Mouse (Mus musculus): ENCODE measurements around the gene Med19. TPM values are rescaled to one million over a fixed set of nuclear protein-coding genes. Genes with fewer than 3 reads are reported as not detected.
A peak's percentile ranks its signal among the peaks of the same experiment; 100 is the strongest.
"Not testable (repeated sequence)": the region's sequence is repeated elsewhere in the genome, so short reads cannot be mapped to it uniquely, and the experiment has no call there.

The Med19 gene
- polyA plus RNA-seq, 1 experiment from 2014 or later, result 50.1 TPM

- peaks cover 14% of the 10 kb centered on the region for H3K36me3 ChIP-seq (replicated peaks)
- no peaks in the 10 kb centered on the region for H3K9me3 ChIP-seq
- under 1% methylated on average over 107 of the region's 107 CpGs for WGBS
- peak within 1 kb of the TSS; percentile 96 for H3K27ac ChIP-seq
- H3K4me1 ChIP-seq, result peaks cover 33% of the 10 kb centered on the region
- DNase-seq (ENCODE audit: extremely low spot score, low spot score), result peak; percentile 99
- peak within 1 kb of the TSS; percentile 74 for H3K4me3 ChIP-seq
- H3K27me3 ChIP-seq (ENCODE audit: poor library complexity, severe bottlenecking), result no peaks in the 10 kb centered on the region
Observed at GRCm38 (mm10) chr2:84714811-84715561, 36.8 kb downstream of the Med19 start, which contains the start of gene Zdhhc5. Zdhhc5 (minus strand) TSS chr2:84715180.

DNA sequence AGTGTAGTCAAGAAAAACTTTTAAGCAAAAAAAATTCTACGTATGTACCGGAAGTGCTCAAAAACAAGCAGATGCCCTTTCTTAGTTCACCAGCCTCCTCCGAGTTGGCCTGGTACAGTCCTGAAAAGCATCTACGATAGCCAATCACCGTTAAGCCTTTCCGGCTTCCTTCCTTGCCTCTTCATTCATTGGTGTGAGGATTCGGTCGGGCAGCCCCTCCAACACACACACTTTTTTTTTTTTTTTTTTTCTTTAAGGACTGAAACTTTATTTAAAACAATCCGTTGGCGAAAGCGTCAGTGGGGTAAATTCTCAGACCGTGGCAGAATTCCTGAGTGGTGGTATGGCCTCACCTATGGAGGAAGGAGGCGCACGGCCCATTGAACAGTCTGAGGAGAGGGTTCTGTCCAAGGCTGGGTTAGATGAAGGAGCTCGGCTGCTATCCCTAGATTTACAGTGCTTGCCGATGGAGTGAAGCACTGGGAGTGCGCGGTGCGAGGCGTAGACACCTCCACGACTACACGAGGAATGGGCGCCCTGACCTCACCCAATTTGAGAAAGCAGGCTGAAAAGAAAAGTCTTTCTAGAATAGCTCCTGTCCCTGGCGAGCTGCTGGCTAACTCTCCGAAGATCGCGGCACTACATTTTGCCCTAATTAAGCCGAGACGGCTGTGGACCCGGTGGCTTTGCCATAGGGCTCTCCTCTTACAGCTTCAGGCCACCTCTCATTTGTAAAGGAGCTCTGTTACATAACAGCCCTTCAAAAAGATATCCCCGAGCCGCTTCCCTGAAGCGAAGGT, 37.6 kb downstream of the Med19 start:
- H3K27ac ChIP-seq, result peak overlapping the region; percentile 96
- peaks cover 33% of the 10 kb centered on the region for H3K4me1 ChIP-seq
- no peaks in the 10 kb centered on the region for H3K27me3 ChIP-seq (ENCODE audit: poor library complexity, severe bottlenecking)
- H3K9me3 ChIP-seq, result no peaks in the 10 kb centered on the region
- no peak for DNase-seq (ENCODE audit: extremely low spot score, low spot score)
- H3K36me3 ChIP-seq (replicated peaks), result peaks cover 6% of the 10 kb centered on the region
- peak overlapping the region; percentile 74 for H3K4me3 ChIP-seq
- under 1% methylated on average over 33 of the region's 33 CpGs for WGBS

DNA sequence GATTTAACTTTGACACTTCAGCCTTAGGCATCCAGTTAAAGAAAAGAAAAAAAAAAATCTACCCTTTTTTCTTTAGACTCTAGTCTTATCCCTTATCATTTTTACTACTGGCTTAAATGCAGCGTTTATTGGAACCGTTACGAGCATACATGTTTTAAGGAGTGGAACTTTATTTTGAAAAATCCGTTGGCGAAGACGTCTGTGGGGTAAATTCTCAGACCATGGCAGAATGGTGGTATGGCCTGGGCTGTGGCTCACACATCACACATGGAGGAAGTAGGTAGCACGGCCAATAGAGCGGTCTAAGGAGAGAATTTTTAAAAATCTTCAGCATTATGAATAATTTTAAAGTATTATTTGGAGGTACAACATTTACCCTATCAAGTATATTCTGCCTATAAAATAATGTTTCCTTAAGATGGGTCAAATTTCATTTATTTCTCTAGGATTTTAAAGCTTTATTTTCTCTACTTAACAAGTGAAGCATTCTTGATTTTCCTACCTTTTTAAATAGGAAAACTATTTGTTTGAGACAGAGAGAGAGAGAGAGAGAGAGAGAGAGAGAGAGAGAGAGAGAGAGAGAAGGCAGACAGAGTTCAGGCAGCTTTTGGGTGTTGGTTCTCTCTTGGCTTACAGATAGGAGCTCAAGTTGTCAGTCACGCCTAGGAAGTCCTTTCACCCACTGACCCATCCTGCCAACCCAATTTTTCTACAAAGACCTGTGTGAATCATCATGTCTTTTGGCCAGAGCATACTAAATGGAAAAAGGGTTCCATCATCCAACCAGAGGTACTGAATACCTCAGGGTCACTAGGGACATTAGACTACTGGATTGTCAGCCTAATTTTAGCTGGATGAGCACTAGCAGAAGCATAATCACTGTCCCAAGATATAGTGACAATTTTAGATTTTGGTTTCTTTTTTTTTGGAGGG, 38.5 kb downstream of the Med19 start:
- Histone ChIP-seq H3K36me3 (replicated peaks) (peaks cover 5% of the 10 kb centered on the region), H3K4me3 (peak overlapping the region; percentile 74), H3K27ac (peak overlapping the region; percentile 96), H3K27me3 (ENCODE audit: poor library complexity, severe bottlenecking) (no peaks in the 10 kb centered on the region), H3K4me1 (peaks cover 33% of the 10 kb centered on the region), H3K9me3 (no peaks in the 10 kb centered on the region)
- 44% methylated on average over 9 of the region's 9 CpGs for WGBS
- DNase-seq (ENCODE audit: extremely low spot score, low spot score), result no peak

GRCm38 (mm10) chr2:84717357-84717756, 39.2 kb downstream of the Med19 start:
- Histone ChIP-seq H3K4me1 (peaks cover 31% of the 10 kb centered on the region), H3K36me3 (replicated peaks) (peaks cover 11% of the 10 kb centered on the region), H3K27ac (no peak overlapping the region), H3K27me3 (ENCODE audit: poor library complexity, severe bottlenecking) (no peaks in the 10 kb centered on the region), H3K4me3 (no peak overlapping the region), H3K9me3 (no peaks in the 10 kb centered on the region)
- no peak for DNase-seq (ENCODE audit: extremely low spot score, low spot score)
- 93% methylated on average over 4 of the region's 4 CpGs for WGBS

GRCm38 (mm10) chr2:84720718-84721117, 42.5 kb downstream of the Med19 start:
- H3K4me1 ChIP-seq, result peaks cover 22% of the 10 kb centered on the region
- no peaks in the 10 kb centered on the region for H3K9me3 ChIP-seq
- no peak overlapping the region for H3K27ac ChIP-seq
- no peak for DNase-seq (ENCODE audit: extremely low spot score, low spot score)
- WGBS, result 93% methylated on average over 2 of the region's 2 CpGs
- H3K4me3 ChIP-seq, result no peak overlapping the region
- peaks cover 42% of the 10 kb centered on the region for H3K36me3 ChIP-seq (replicated peaks)
- H3K27me3 ChIP-seq (ENCODE audit: poor library complexity, severe bottlenecking), result no peaks in the 10 kb centered on the region

DNA sequence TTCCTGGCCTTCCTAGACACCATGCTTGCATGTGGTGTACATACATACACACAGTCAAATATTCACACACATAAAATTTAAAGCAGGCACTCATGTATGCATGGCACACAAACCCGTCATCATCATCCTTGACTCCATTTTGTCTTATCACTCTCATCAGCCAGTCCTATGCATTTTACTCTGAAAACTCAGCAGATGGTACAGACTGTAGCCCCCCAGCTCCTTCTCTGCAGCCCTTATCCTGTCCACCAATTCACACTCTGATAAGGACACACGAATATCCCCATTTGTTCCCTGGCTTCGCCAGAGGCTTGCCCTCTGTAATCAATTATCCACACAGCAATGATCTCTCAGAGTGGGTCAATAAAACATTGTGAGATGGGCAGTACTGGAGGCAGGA, 43.0 kb downstream of the Med19 start:
- Histone ChIP-seq H3K27me3 (ENCODE audit: poor library complexity, severe bottlenecking) (no peaks in the 10 kb centered on the region), H3K9me3 (no peaks in the 10 kb centered on the region), H3K4me3 (no peak overlapping the region), H3K27ac (no peak overlapping the region), H3K36me3 (replicated peaks) (peaks cover 45% of the 10 kb centered on the region), H3K4me1 (peaks cover 25% of the 10 kb centered on the region)
- WGBS, result 85% methylated on average over 3 of the region's 3 CpGs
- DNase-seq (ENCODE audit: extremely low spot score, low spot score), result no peak

GRCm38 (mm10) chr2:84723856-84724255, 45.7 kb downstream of the Med19 start:
- no peak overlapping the region for H3K27ac ChIP-seq
- no peaks in the 10 kb centered on the region for H3K9me3 ChIP-seq
- 96% methylated on average over 14 of the region's 14 CpGs for WGBS
- DNase-seq (ENCODE audit: extremely low spot score, low spot score), result no peak
- peaks cover 28% of the 10 kb centered on the region for H3K4me1 ChIP-seq
- peaks cover 45% of the 10 kb centered on the region for H3K36me3 ChIP-seq (replicated peaks)
- H3K27me3 ChIP-seq (ENCODE audit: poor library complexity, severe bottlenecking), result no peaks in the 10 kb centered on the region
- no peak overlapping the region for H3K4me3 ChIP-seq

DNA sequence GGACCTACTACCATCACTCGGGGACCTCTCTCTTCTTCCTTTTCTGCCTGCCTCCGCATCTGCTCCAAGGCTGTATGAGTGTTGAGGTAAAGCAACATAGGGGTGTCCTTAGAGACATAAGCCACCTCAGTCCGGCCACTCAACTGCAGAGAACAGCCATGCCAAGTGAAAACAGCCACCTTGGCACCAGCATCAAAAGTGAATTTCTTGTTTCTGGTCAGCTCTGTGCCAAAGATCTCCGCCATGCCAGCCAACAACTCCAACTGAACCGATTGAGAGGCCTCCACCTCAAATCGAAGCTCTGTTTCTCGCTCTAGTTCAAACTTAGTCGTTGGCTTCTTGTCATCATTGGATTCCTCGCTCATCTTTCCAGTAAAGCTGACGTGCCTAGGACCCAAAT, 47.6 kb downstream of the Med19 start:
- H3K36me3 ChIP-seq (replicated peaks), result peaks cover 45% of the 10 kb centered on the region
- peak overlapping the region; percentile 66 for H3K4me3 ChIP-seq

GRCm38 (mm10) chr2:84726716-84727115, 48.5 kb downstream of the Med19 start:
- 5% methylated on average over 9 of the region's 9 CpGs for WGBS
- no peaks in the 10 kb centered on the region for H3K9me3 ChIP-seq
- H3K27ac ChIP-seq, result peak overlapping the region; percentile 87

More for the DNA sequence above, 47.6 kb downstream of the Med19 start:
- H3K27me3 ChIP-seq (ENCODE audit: poor library complexity, severe bottlenecking), result no peaks in the 10 kb centered on the region
- no peaks in the 10 kb centered on the region for H3K9me3 ChIP-seq
- H3K27ac ChIP-seq, result no peak overlapping the region
- H3K4me1 ChIP-seq, result peaks cover 28% of the 10 kb centered on the region
- DNase-seq (ENCODE audit: extremely low spot score, low spot score), result no peak
- 95% methylated on average over 10 of the region's 10 CpGs for WGBS

DNA sequence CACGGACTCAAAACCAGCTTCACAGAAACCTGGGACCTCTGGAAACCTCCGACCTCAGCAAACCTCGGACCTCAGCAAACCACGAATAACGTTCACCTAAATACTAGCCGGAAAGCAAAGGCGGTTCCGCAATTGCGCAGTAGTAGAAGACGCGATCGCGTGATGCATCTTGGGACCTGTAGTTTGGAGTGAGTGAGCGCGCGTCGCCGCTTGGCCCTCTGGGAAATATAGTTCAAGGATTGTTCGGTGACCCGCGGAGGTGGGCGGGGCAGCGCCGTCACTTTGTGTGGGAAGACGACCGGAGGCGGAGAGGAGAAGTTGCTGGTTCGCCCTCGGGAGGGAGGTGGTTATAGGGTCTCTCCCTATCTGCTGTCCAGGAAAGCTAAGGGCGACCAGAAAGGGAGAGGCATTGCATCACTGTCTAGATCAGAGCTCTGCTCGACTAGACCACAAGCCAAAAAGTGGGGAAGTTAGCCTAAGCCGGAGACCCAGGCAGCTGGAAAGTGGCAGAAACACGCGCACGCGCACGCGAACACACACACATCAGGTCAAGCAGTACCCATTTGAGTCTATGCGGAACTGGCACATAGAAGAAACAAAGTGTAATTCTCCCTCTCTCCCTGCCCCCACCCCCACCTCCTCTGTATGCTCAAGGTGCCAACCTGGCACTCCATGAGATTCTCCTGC, 49.1 kb downstream of the Med19 start, which contains the start of gene Clp1:
TSS of gene Clp1 (minus strand) at position 179 of the 687 bp plus-strand sequence.
- peaks cover 34% of the 10 kb centered on the region for H3K36me3 ChIP-seq (replicated peaks)
- no peaks in the 10 kb centered on the region for H3K27me3 ChIP-seq (ENCODE audit: poor library complexity, severe bottlenecking)
- H3K27ac ChIP-seq, result peak within 1 kb of the TSS; percentile 87
- DNase-seq (ENCODE audit: extremely low spot score, low spot score), result peak; percentile 98
- WGBS, result under 1% methylated on average over 39 of the region's 39 CpGs
- H3K4me1 ChIP-seq, result peaks cover 28% of the 10 kb centered on the region
- no peaks in the 10 kb centered on the region for H3K9me3 ChIP-seq
- H3K4me3 ChIP-seq, result peak within 1 kb of the TSS; percentile 66

More at GRCm38 (mm10) chr2:84726716-84727115, 48.5 kb downstream of the Med19 start:
- no peak for DNase-seq (ENCODE audit: extremely low spot score, low spot score)
- Histone ChIP-seq H3K4me3 (peak overlapping the region; percentile 66), H3K27me3 (ENCODE audit: poor library complexity, severe bottlenecking) (no peaks in the 10 kb centered on the region), H3K36me3 (replicated peaks) (peaks cover 40% of the 10 kb centered on the region), H3K4me1 (peaks cover 28% of the 10 kb centered on the region)

DNA sequence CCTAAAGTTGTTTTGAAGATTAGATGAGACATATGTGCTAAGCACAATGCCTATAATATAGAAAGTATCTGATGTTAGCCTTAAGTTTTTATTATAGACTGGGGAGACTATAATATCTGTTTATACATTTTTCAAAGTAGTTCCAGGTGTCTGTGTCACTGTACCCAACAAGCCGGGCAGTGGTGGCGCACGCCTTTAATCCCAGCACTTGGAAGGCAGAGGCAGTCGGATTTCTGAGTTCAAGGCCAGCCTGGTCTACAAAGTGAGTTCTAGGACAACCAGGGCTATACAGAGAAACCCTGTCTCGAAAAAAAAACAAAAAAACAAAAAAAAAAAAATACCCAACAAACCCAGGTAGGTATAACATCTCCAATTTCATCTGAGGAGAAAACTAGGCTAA, 50.0 kb downstream of the Med19 start:
- DNase-seq (ENCODE audit: extremely low spot score, low spot score); H3K9me3 ChIP-seq; H3K27ac ChIP-seq; H3K27me3 ChIP-seq (ENCODE audit: poor library complexity, severe bottlenecking): not testable (repeated sequence)
- WGBS, result 83% methylated on average over 5 of the region's 5 CpGs
- Histone ChIP-seq H3K4me3 (0 out of 2 replicates have a peak overlapping the region, but pooled peaks have one; percentile 66), H3K36me3 (replicated peaks) (peaks cover 28% of the 10 kb centered on the region), H3K4me1 (peaks cover 30% of the 10 kb centered on the region)

DNA sequence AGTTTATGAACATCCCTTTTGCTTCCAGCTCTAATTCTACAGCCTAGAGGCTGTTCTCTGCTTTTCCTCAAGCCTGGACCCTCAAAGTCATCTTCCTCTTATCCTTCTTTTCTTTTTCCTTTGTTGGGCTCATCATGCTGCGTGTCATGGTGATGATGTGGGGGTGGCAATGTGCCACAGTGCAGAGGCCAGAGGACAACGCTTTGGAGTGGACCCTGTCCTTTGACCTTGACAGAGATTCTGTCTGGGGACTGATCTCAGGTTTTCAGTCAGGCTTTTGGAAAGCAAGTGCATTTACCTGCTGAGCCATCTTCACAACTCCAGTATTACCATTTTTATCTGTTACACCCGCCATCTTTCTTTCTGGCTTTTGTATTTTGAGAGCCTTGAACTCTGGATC, 53.0 kb downstream of the Med19 start:
- Histone ChIP-seq H3K9me3 (no peaks in the 10 kb centered on the region), H3K27me3 (ENCODE audit: poor library complexity, severe bottlenecking) (no peaks in the 10 kb centered on the region), H3K4me1 (peaks cover 45% of the 10 kb centered on the region), H3K36me3 (replicated peaks) (no peaks in the 10 kb centered on the region), H3K4me3 (no peak overlapping the region), H3K27ac (no peak overlapping the region)
- WGBS, result 86% methylated on average over 3 of the region's 3 CpGs
- DNase-seq (ENCODE audit: extremely low spot score, low spot score), result no peak
